Mouse (Mus musculus) lung, postnatal 4 days (tissue): ENCODE data around the gene Tmc6.

Experiments
- DNase-seq, 2 experiments: peaks; one replicate each; pipeline ENCODE4 v3.0.0; 2021

Tmc6 gene

GRCm38 (mm10) chr11:117749414-117749813 is 32.6 kb downstream of the Tmc6 start:
- DNase-seq: peak in 1 of 2 experiments; percentile 24

- DNase-seq: no peak
These were observed 33.4 kb downstream of the Tmc6 start for GRCm38 (mm10) chr11:117748628-117749027.

- no peak for DNase-seq
These were observed 38.5 kb downstream of the Tmc6 start for GRCm38 (mm10) chr11:117743454-117744030.

- no peak for DNase-seq
These were observed 39.3 kb downstream of the Tmc6 start for GRCm38 (mm10) chr11:117742715-117743114.

GRCm38 (mm10) chr11:117742243-117742642 is 39.8 kb downstream of the Tmc6 start:
- DNase-seq: no peak

- DNase-seq: no peak
These were observed 40.9 kb downstream of the Tmc6 start for GRCm38 (mm10) chr11:117741128-117741527.

- DNase-seq: no peak
These were observed 43.9 kb downstream of the Tmc6 start for GRCm38 (mm10) chr11:117738123-117738522.

- DNase-seq: no peak
These were observed 45.8 kb downstream of the Tmc6 start for GRCm38 (mm10) chr11:117736037-117736689.

GRCm38 (mm10) chr11:117731470-117731869 is 50.5 kb downstream of the Tmc6 start:
- DNase-seq: no peak

- no peak for DNase-seq
These were observed 51.5 kb downstream of the Tmc6 start for GRCm38 (mm10) chr11:117730490-117730838.

GRCm38 (mm10) chr11:117729798-117730489 is 52.1 kb downstream of the Tmc6 start:
- DNase-seq: no peak

GRCm38 (mm10) chr11:117729341-117729740 is 52.7 kb downstream of the Tmc6 start:
- DNase-seq: no peak

- DNase-seq: peak; percentile 28 to 76
These were observed 53.2 kb downstream of the Tmc6 start for GRCm38 (mm10) chr11:117728841-117729240.

GRCm38 (mm10) chr11:117728245-117728644 is 53.8 kb downstream of the Tmc6 start:
- DNase-seq: no peak

GRCm38 (mm10) chr11:117727031-117727430 is 55.0 kb downstream of the Tmc6 start:
- DNase-seq: no peak

GRCm38 (mm10) chr11:117724604-117725301 is 57.2 kb downstream of the Tmc6 start:
- DNase-seq: no peak

GRCm38 (mm10) chr11:117718838-117719237 is 63.2 kb downstream of the Tmc6 start:
- DNase-seq: no peak
